Mouse (Mus musculus) midbrain, embryonic 11.5 days (tissue): Measurements from ENCODE around the gene Tsacc. TPM values are rescaled to one million over a fixed set of nuclear protein-coding genes. Genes with fewer than 3 reads are reported as not detected.
A peak's percentile ranks its signal among the peaks of the same experiment; 100 is the strongest.
"Not testable (repeated sequence)": the region's sequence is repeated elsewhere in the genome, so short reads cannot be mapped to it uniquely, and the experiment has no call there.

Experiments used
- ATAC-seq: fragments of 200-750 bp; cut with Nextera tagmentation; 2 replicates; pipeline ENCODE4 v1.8.0; 2017; ENCODE audit warnings: moderate TSS enrichment, moderate library complexity; ENCODE audit not compliant: low FRiP score
- DNase-seq: peaks from one replicate; pipeline ENCODE4 v3.0.0; 2015; ENCODE audit warnings: low spot score; ENCODE audit errors: missing footprints
- H3K27ac ChIP-seq: fragments of 300-500 bp; sonication (generic); 2 replicates; pipeline ENCODE4 v1.5.1; 2014; ENCODE audit warnings: low read depth, low read length
- H3K27me3 ChIP-seq: fragments of 300-500 bp; sonication (generic); 2 replicates; pipeline ENCODE4 v1.6.1; 2014; ENCODE audit warnings: mild to moderate bottlenecking, low read length, moderate library complexity, mixed read lengths; ENCODE audit not compliant: control insufficient read depth, insufficient read depth
- H3K36me3 ChIP-seq: fragments of 300-500 bp; sonication (generic); 2 replicates; pipeline ENCODE4 v1.6.1; 2014; ENCODE audit warnings: mild to moderate bottlenecking, low read length, moderate library complexity, mixed read lengths; ENCODE audit not compliant: control insufficient read depth, insufficient read depth
- H3K4me1 ChIP-seq: fragments of 300-500 bp; sonication (generic); 2 replicates; pipeline ENCODE4 v1.6.1; 2014; ENCODE audit warnings: low read length; ENCODE audit not compliant: control insufficient read depth, insufficient read depth
- H3K4me2 ChIP-seq: fragments of 300-500 bp; sonication (generic); 2 replicates; pipeline ENCODE4 v1.6.1; 2014; ENCODE audit warnings: mild to moderate bottlenecking, moderate library complexity
- H3K4me3 ChIP-seq: fragments of 300-500 bp; sonication (generic); 2 replicates; pipeline ENCODE4 v1.5.1; 2014; ENCODE audit warnings: low read depth, low read length
- H3K9ac ChIP-seq: fragments of 300-500 bp; sonication (generic); 2 replicates; pipeline ENCODE4 v1.6.1; 2014; ENCODE audit warnings: low read length
- H3K9me3 ChIP-seq: fragments of 300-500 bp; sonication (generic); 2 replicates; pipeline ENCODE4 v1.6.1; 2016; ENCODE audit warnings: low read length; ENCODE audit not compliant: control insufficient read depth
- WGBS: fragments of 180-500 bp; shearing (Covaris S2); extraction: QIAGEN DNeasy Blood & Tissue Kit; methylation state at CpG from one replicate; pipeline ENCODE4 v1.1.7; 2014; 5-methylcytosine and 5-hydroxymethylcytosine counted together
- polyA plus RNA-seq: library from polyadenylated mRNA; unstranded; fragments of >200 nt; fragmentation: Nextera tagmentation; extraction: Ambion mirVana; gene quantifications from 2 replicates; pipeline ENCODE4 v1.2.1, GENCODE M21; 2014

The Tsacc gene
- polyA plus RNA-seq, 1 experiment from 2014 or later: 7.9 TPM

- H3K4me3 ChIP-seq, H3K27me3 ChIP-seq, H3K9ac ChIP-seq, H3K27ac ChIP-seq, H3K4me2 ChIP-seq, DNase-seq, H3K9me3 ChIP-seq, ATAC-seq, H3K36me3 ChIP-seq, H3K4me1 ChIP-seq: not testable (repeated sequence)
- 86% methylated on average over 2 of the region's 2 CpGs for WGBS
These were observed 25.5 kb downstream of the Tsacc start for GRCm38 (mm10) chr3:88271298-88271697.

GRCm38 (mm10) chr3:88268991-88269390 lies 27.8 kb downstream of the Tsacc start:
- Histone ChIP-seq H3K9me3 (no peaks in the 10 kb centered on the region), H3K27me3 (no peaks in the 10 kb centered on the region), H3K9ac (no peak overlapping the region), H3K4me1 (no peaks in the 10 kb centered on the region), H3K27ac (no peak overlapping the region), H3K4me2 (no peak overlapping the region), H3K4me3 (no peak overlapping the region), H3K36me3 (no peaks in the 10 kb centered on the region)
- 81% methylated on average over 5 of the region's 5 CpGs for WGBS
- ATAC-seq: no peak
- no peak for DNase-seq

GRCm38 (mm10) chr3:88268014-88268413 lies 28.8 kb downstream of the Tsacc start:
- H3K27me3 ChIP-seq, H3K27ac ChIP-seq, DNase-seq, H3K36me3 ChIP-seq, H3K4me2 ChIP-seq, H3K4me3 ChIP-seq, ATAC-seq, H3K4me1 ChIP-seq, H3K9ac ChIP-seq, H3K9me3 ChIP-seq: not testable (repeated sequence)
- WGBS: 93% methylated on average over 6 of the region's 6 CpGs

- H3K4me1 ChIP-seq: no peaks in the 10 kb centered on the region
- H3K4me3 ChIP-seq: no peak overlapping the region
- WGBS: 82% methylated on average over 3 of the region's 3 CpGs
- H3K27ac ChIP-seq: no peak overlapping the region
- no peak overlapping the region for H3K9ac ChIP-seq
- no peak for ATAC-seq
- H3K4me2 ChIP-seq: no peak overlapping the region
- no peaks in the 10 kb centered on the region for H3K9me3 ChIP-seq
- no peaks in the 10 kb centered on the region for H3K36me3 ChIP-seq
- H3K27me3 ChIP-seq: no peaks in the 10 kb centered on the region
- no peak for DNase-seq
These were observed 34.5 kb downstream of the Tsacc start for GRCm38 (mm10) chr3:88262346-88262745.

- WGBS: 83% methylated on average over 7 of the region's 7 CpGs
- ATAC-seq: no peak
- no peak for DNase-seq
- Histone ChIP-seq H3K9me3 (no peaks in the 10 kb centered on the region), H3K4me1 (peaks cover 6% of the 10 kb centered on the region), H3K36me3 (no peaks in the 10 kb centered on the region), H3K27ac (no peak overlapping the region), H3K9ac (no peak overlapping the region), H3K27me3 (peaks cover 21% of the 10 kb centered on the region), H3K4me3 (no peak overlapping the region), H3K4me2 (no peak overlapping the region)
These were observed 40.4 kb downstream of the Tsacc start for GRCm38 (mm10) chr3:88256382-88256781.

- no peak for DNase-seq
- peaks cover 6% of the 10 kb centered on the region for H3K4me1 ChIP-seq
- H3K4me2 ChIP-seq: no peak overlapping the region
- H3K27me3 ChIP-seq: peaks cover 21% of the 10 kb centered on the region
- 88% methylated on average over 6 of the region's 6 CpGs for WGBS
- H3K9ac ChIP-seq: no peak overlapping the region
- H3K4me3 ChIP-seq: no peak overlapping the region
- H3K36me3 ChIP-seq: no peaks in the 10 kb centered on the region
- ATAC-seq: no peak
- no peaks in the 10 kb centered on the region for H3K9me3 ChIP-seq
- no peak overlapping the region for H3K27ac ChIP-seq
These were observed 40.8 kb downstream of the Tsacc start for GRCm38 (mm10) chr3:88255950-88256349.

GRCm38 (mm10) chr3:88254268-88254926 lies 42.4 kb downstream of the Tsacc start, which contains the start of gene Rhbg:
Gene Rhbg, minus strand, starts transcription at chr3:88254709.
- no peak for ATAC-seq
- H3K36me3 ChIP-seq: no peaks in the 10 kb centered on the region
- H3K27ac ChIP-seq: no peak within 1 kb of the TSS
- WGBS: 2% methylated on average over 34 of the region's 34 CpGs
- peak within 1 kb of the TSS; percentile 24 for H3K9ac ChIP-seq
- H3K9me3 ChIP-seq: no peaks in the 10 kb centered on the region
- peak within 1 kb of the TSS; percentile 23 for H3K4me3 ChIP-seq
- no peak for DNase-seq
- peaks cover 6% of the 10 kb centered on the region for H3K4me1 ChIP-seq
- peak within 1 kb of the TSS; percentile 48 for H3K4me2 ChIP-seq
- peaks cover 21% of the 10 kb centered on the region for H3K27me3 ChIP-seq

GRCm38 (mm10) chr3:88252739-88253138 lies 44.1 kb downstream of the Tsacc start:
- H3K4me3 ChIP-seq: no peak overlapping the region
- H3K9me3 ChIP-seq: no peaks in the 10 kb centered on the region
- no peaks in the 10 kb centered on the region for H3K36me3 ChIP-seq
- no peak overlapping the region for H3K9ac ChIP-seq
- no peak overlapping the region for H3K4me2 ChIP-seq
- 80% methylated on average over 6 of the region's 6 CpGs for WGBS
- H3K4me1 ChIP-seq: peaks cover 6% of the 10 kb centered on the region
- no peak for ATAC-seq
- H3K27ac ChIP-seq: no peak overlapping the region
- no peak for DNase-seq
- H3K27me3 ChIP-seq: peaks cover 24% of the 10 kb centered on the region

GRCm38 (mm10) chr3:88248406-88248805 lies 48.4 kb downstream of the Tsacc start:
- Histone ChIP-seq H3K9me3 (no peaks in the 10 kb centered on the region), H3K27me3 (peaks cover 34% of the 10 kb centered on the region), H3K4me3 (no peak overlapping the region), H3K36me3 (no peaks in the 10 kb centered on the region), H3K27ac (no peak overlapping the region), H3K9ac (no peak overlapping the region), H3K4me1 (no peaks in the 10 kb centered on the region), H3K4me2 (no peak overlapping the region)
- DNase-seq (no peak), ATAC-seq (no peak)
- WGBS: 52% methylated on average over 11 of the region's 11 CpGs
